Mouse (Mus musculus) adrenal gland, adult 8-10 months (tissue): Measurements from ENCODE around the gene Timp1. TPM values are rescaled to one million over a fixed set of nuclear protein-coding genes. Genes with fewer than 3 reads are reported as not detected.

Source experiments
- microRNA-seq, 2 experiments: library from miRNA; unstranded; fragments of <30 nt; microRNA quantifications; one replicate each; pipeline ENCODE4 v1.2.0; 2022
- total RNA-seq, 4 experiments: library from RNA; stranded (reverse); gene quantifications; 2 replicates each; pipeline ENCODE4 v1.2.4; 2022

Gene Timp1
- total RNA-seq, 4 experiments from 2014 or later = 24.7 to 50.1 (median 29.6) TPM

Small RNA genes within 50 kb of the gene (microRNA-seq; reads per million reads assigned to microRNA genes)
- gene Gm24824 (0 reads per million in 2 experiments), gene Mir5617 (0.35 to 0.50 reads per million in 2 experiments)

Other genes starting within 250 kb of the Timp1 start
- gene Uba1, start 211.8 kb upstream of the Timp1 start, total RNA-seq = 100 to 1,000 TPM; 423 to 601 (median 476) TPM
- 100 to 1,000 TPM; 143 to 182 (median 161) TPM for gene Cdk16, start 182.2 kb upstream of the Timp1 start, total RNA-seq
- gene Usp11, start 166.3 kb upstream of the Timp1 start, total RNA-seq = 10 to 100 TPM; 35.6 to 56.0 (median 46.1) TPM
- gene Araf, start 72.4 kb upstream of the Timp1 start, total RNA-seq = 100 to 1,000 TPM; 135 to 208 (median 162) TPM
- gene Syn1, start 50.8 kb downstream of the Timp1 start, total RNA-seq = 10 to 100 TPM in 3 of 4 experiments, 1 to 10 TPM in 1; 8.9 to 14.0 (median 11.8) TPM
- gene Cfp, start 61.4 kb downstream of the Timp1 start, total RNA-seq = 10 to 100 TPM in 3 of 4 experiments, 1 to 10 TPM in 1; 9.1 to 14.8 (median 12.3) TPM
- gene Elk1, start 80.4 kb downstream of the Timp1 start, total RNA-seq = 10 to 100 TPM; 15.9 to 22.2 (median 17.8) TPM
- gene Uxt, start 91.9 kb downstream of the Timp1 start, total RNA-seq = 10 to 100 TPM; 34.0 to 41.0 (median 40.8) TPM
- 10 to 100 TPM in 2 of 4 experiments, 1 to 10 TPM in 2; 6.6 to 16.0 (median 10.8) TPM for gene Zfp182, start 192.2 kb downstream of the Timp1 start, total RNA-seq
- not detected for gene Spaca5, start 198.2 kb downstream of the Timp1 start, total RNA-seq
- 1 to 10 TPM; 1.7 to 3.4 (median 2.8) TPM for gene Zfp300, start 219.4 kb downstream of the Timp1 start, total RNA-seq
- not detected for gene Ssxa1, start 245.7 kb downstream of the Timp1 start, total RNA-seq